ENCODE assay signal across 8 mouse cellular contexts in genomic region chr9:48835631-48836565, GRCm38 (mm10). TPM values are rescaled to one million over a fixed set of nuclear protein-coding genes. Genes with fewer than 3 reads are reported as not detected.
DNase-seq lines count a peak whose midpoint lies in the region; ATAC-seq and TF ChIP-seq lines count a peak whose summit lies in the region.

Zbtb16 (minus strand) TSS chr9:48836222.

- peak within 1 kb of the TSS; percentile 89 for H3K27ac ChIP-seq in forebrain, embryonic 10.5 days
- no peak within 1 kb of the TSS for H3K27ac ChIP-seq in heart, embryonic 12.5 days (ENCODE audit: poor library complexity, severe bottlenecking)
- H3K27ac ChIP-seq in kidney, postnatal 0 days = no peak within 1 kb of the TSS
- peak within 1 kb of the TSS; percentile 19; the same call in 1 of the 2 replicates for H3K27ac ChIP-seq in liver, embryonic 11.5 days (ENCODE audit: low read depth, low read length)
- peak within 1 kb of the TSS; percentile 89 for H3K27ac ChIP-seq in stomach, postnatal 0 days (replicated peaks)

- H3K27me3 ChIP-seq in forebrain, embryonic 10.5 days (ENCODE audit: poor library complexity, severe bottlenecking) = peaks cover 85% of the 10 kb centered on the region
- peaks cover 73% of the 10 kb centered on the region for H3K27me3 ChIP-seq in heart, embryonic 12.5 days (replicated peaks)
- H3K27me3 ChIP-seq in kidney, postnatal 0 days (ENCODE audit: insufficient read depth, low read length) = peaks cover 44% of the 10 kb centered on the region
- H3K27me3 ChIP-seq in liver, embryonic 11.5 days (replicated peaks; ENCODE audit: control insufficient read depth, insufficient read depth, low read length) = peaks cover 83% of the 10 kb centered on the region
- H3K27me3 ChIP-seq in stomach, postnatal 0 days (ENCODE audit: control insufficient read depth, insufficient read depth, low read length) = peaks cover 5% of the 10 kb centered on the region; the same call in 1 of the 2 replicates

- peak within 1 kb of the TSS; percentile 93 for H3K4me3 ChIP-seq in forebrain, embryonic 10.5 days
- H3K4me3 ChIP-seq in heart, embryonic 12.5 days = peak within 1 kb of the TSS; percentile 64
- peak within 1 kb of the TSS; percentile 46 for H3K4me3 ChIP-seq in kidney, postnatal 0 days (replicated peaks; ENCODE audit: low read depth, low read length)
- H3K4me3 ChIP-seq in liver, embryonic 11.5 days (ENCODE audit: low read depth, low read length) = peak within 1 kb of the TSS; percentile 64
- peak within 1 kb of the TSS; percentile 77 for H3K4me3 ChIP-seq in stomach, postnatal 0 days (ENCODE audit: low read depth, low read length)

- H3K4me2 ChIP-seq in heart, embryonic 12.5 days = peak within 1 kb of the TSS; percentile 98
- H3K4me2 ChIP-seq in kidney, postnatal 0 days (ENCODE audit: low read length) = peak within 1 kb of the TSS; percentile 63
- peak within 1 kb of the TSS; percentile 93 for H3K4me2 ChIP-seq in liver, embryonic 11.5 days
- H3K4me2 ChIP-seq in stomach, postnatal 0 days (replicated peaks; ENCODE audit: low read depth) = peak within 1 kb of the TSS; percentile 82

- H3K9me3 ChIP-seq in forebrain, embryonic 10.5 days = no peaks in the 10 kb centered on the region
- no peaks in the 10 kb centered on the region for H3K9me3 ChIP-seq in heart, embryonic 12.5 days (replicated peaks)
- H3K9me3 ChIP-seq in kidney, postnatal 0 days (replicated peaks; ENCODE audit: low read length) = no peaks in the 10 kb centered on the region
- no peaks in the 10 kb centered on the region for H3K9me3 ChIP-seq in liver, embryonic 11.5 days (ENCODE audit: control insufficient read depth, low read length)
- no peaks in the 10 kb centered on the region for H3K9me3 ChIP-seq in stomach, postnatal 0 days (ENCODE audit: control insufficient read depth, low read length)

- TF ChIP-seq EP300 in stomach, postnatal 0 days (optimal IDR thresholded peaks at IDR 0.05) = no peak

- H3K4me1 ChIP-seq in forebrain, embryonic 10.5 days = peaks cover 78% of the 10 kb centered on the region
- H3K4me1 ChIP-seq in heart, embryonic 12.5 days (replicated peaks) = peaks cover 23% of the 10 kb centered on the region
- peaks cover 12% of the 10 kb centered on the region; the same call in 1 of the 2 replicates for H3K4me1 ChIP-seq in kidney, postnatal 0 days (replicated peaks; ENCODE audit: insufficient read depth, low read length)
- peaks cover 14% of the 10 kb centered on the region for H3K4me1 ChIP-seq in liver, embryonic 11.5 days (replicated peaks; ENCODE audit: control insufficient read depth, insufficient read depth, low read length)
- no peaks in the 10 kb centered on the region for H3K4me1 ChIP-seq in stomach, postnatal 0 days (replicated peaks; ENCODE audit: control insufficient read depth, insufficient read depth)

- peak; percentile 73 for ATAC-seq in heart, embryonic 12.5 days (ENCODE audit: insufficient number of reproducible peaks, low FRiP score)
- peak; percentile 83 for ATAC-seq in kidney, postnatal 0 days (replicated peaks; ENCODE audit: low FRiP score, low read depth)
- ATAC-seq in liver, embryonic 11.5 days (replicated peaks; ENCODE audit: low FRiP score) = peak; percentile 64
- ATAC-seq in monocyte, adult 5-6 weeks (replicated peaks; ENCODE audit: insufficient number of reproducible peaks, low FRiP score, low TSS enrichment, poor library complexity, severe bottlenecking) = peak; percentile 51
- peak; percentile 87 for ATAC-seq in stomach, postnatal 0 days (ENCODE audit: low FRiP score, low TSS enrichment)

- H3K36me3 ChIP-seq in forebrain, embryonic 10.5 days (replicated peaks) = peaks cover 26% of the 10 kb centered on the region
- H3K36me3 ChIP-seq in heart, embryonic 12.5 days = no peaks in the 10 kb centered on the region
- H3K36me3 ChIP-seq in kidney, postnatal 0 days (ENCODE audit: insufficient read depth, low read length) = no peaks in the 10 kb centered on the region
- H3K36me3 ChIP-seq in liver, embryonic 11.5 days (ENCODE audit: control insufficient read depth, insufficient read depth, low read length) = no peaks in the 10 kb centered on the region
- H3K36me3 ChIP-seq in stomach, postnatal 0 days (ENCODE audit: control insufficient read depth, insufficient read depth, low read length) = peaks cover 6% of the 10 kb centered on the region; the same call in 1 of the 2 replicates

- WGBS in forebrain, embryonic 10.5 days = under 1% methylated on average over 71 of the region's 78 CpGs
- under 1% methylated on average over 71 of the region's 78 CpGs for WGBS in heart, embryonic 12.5 days
- WGBS in kidney, postnatal 0 days = under 1% methylated on average over 70 of the region's 78 CpGs
- WGBS in liver, embryonic 11.5 days = under 1% methylated on average over 72 of the region's 78 CpGs
- under 1% methylated on average over 64 of the region's 78 CpGs for WGBS in stomach, postnatal 0 days

- peak; percentile 56 for TF ChIP-seq CTCF in kidney, postnatal 0 days (IDR thresholded peaks at IDR 0.05; ENCODE audit: low read depth)
- peak; percentile 72 for TF ChIP-seq CTCF in stomach, postnatal 0 days (IDR thresholded peaks at IDR 0.05; ENCODE audit: low read depth)

- H3K9ac ChIP-seq in heart, embryonic 12.5 days = peak within 1 kb of the TSS; percentile 50
- H3K9ac ChIP-seq in kidney, postnatal 0 days (ENCODE audit: low read depth, low read length) = peak within 1 kb of the TSS; percentile 70
- peak within 1 kb of the TSS; percentile 66 for H3K9ac ChIP-seq in liver, embryonic 11.5 days (ENCODE audit: low read depth, low read length)
- peak within 1 kb of the TSS; percentile 86 for H3K9ac ChIP-seq in stomach, postnatal 0 days (ENCODE audit: low read length)

- peak; percentile 19 to 24 for DNase-seq in thymus, adult 18-20 months
- no peak for DNase-seq in thymus, postnatal 25 days
- DNase-seq in forebrain, embryonic 10.5 days (ENCODE audit: extremely low spot score, low spot score) = peak; percentile 91
- peak; percentile 76 for DNase-seq in kidney, postnatal 0 days (ENCODE audit: low spot score)
- peak; percentile 78 for DNase-seq in liver, embryonic 11.5 days (ENCODE audit: low spot score)
- DNase-seq in stomach, postnatal 0 days (ENCODE audit: low spot score) = peak; percentile 90

RNA-seq across cellular contexts. Expression of gene Zbtb16, which starts in this region (rescaled TPM):
- polyA plus RNA-seq in forebrain, embryonic 10.5 days (2016; fragmentation: Nextera tagmentation; extraction: Ambion mirVana) = 27.0 and 29.1 TPM in 2 replicates
- polyA plus RNA-seq in heart, embryonic 12.5 days (2016; fragmentation: Nextera tagmentation; extraction: Ambion mirVana) = 0.85 and 1.00 TPM in 2 replicates
- 0.28 and 0.47 TPM in 2 replicates for polyA plus RNA-seq in kidney, postnatal 0 days (2015; fragmentation: Nextera tagmentation; extraction: Ambion mirVana)
- 2.3 and 2.8 TPM in 2 replicates for polyA plus RNA-seq in liver, embryonic 11.5 days (2014; fragmentation: Nextera tagmentation; extraction: Ambion mirVana)
- total RNA-seq in monocyte, adult 5-6 weeks (2017) = 25.8 to 37.9 TPM (median 29.0 TPM) in 3 replicates
- 1.2 and 1.7 TPM in 2 replicates for polyA plus RNA-seq in stomach, postnatal 0 days (2015; fragmentation: Nextera tagmentation; extraction: Ambion mirVana)

Comparison
In these comparisons a context has a peak if more than half of its experiments do, and no peak if none do; other contexts are left out.
1. Peak in ATAC-seq, H3K4me3 ChIP-seq, H3K9ac ChIP-seq and H3K4me2 ChIP-seq in heart, embryonic 12.5 days; RNA of the gene not detected or under 1 TPM.
2. Peak in DNase-seq, ATAC-seq, H3K4me3 ChIP-seq, H3K9ac ChIP-seq and H3K4me2 ChIP-seq in kidney, postnatal 0 days; RNA of the gene not detected or under 1 TPM.
3. H3K27ac ChIP-seq: peak in forebrain, embryonic 10.5 days (single experiment), liver, embryonic 11.5 days (single experiment) and stomach, postnatal 0 days (single experiment); none in heart, embryonic 12.5 days (single experiment) and kidney, postnatal 0 days (single experiment).
4. Peak in every context shown above with its lines, with median percentiles within 50 percentile points of each other: H3K4me3 ChIP-seq, ATAC-seq, H3K4me2 ChIP-seq and H3K9ac ChIP-seq.